Mouse (Mus musculus) myocyte (in vitro differentiated cells): ENCODE data around the gene Fam13a.

Source experiments
- E2F4 ChIP-seq: IDR thresholded peaks from one replicate; pipeline ENCODE4 v1.6.1; 2011; ENCODE audit warnings: mild to moderate bottlenecking, control low read depth, moderate library complexity; ENCODE audit not compliant: insufficient read depth
- MAX ChIP-seq: IDR thresholded peaks from one replicate; pipeline ENCODE4 v1.6.1; 2011; ENCODE audit warnings: low read depth, mild to moderate bottlenecking, control low read depth
- POLR2A ChIP-seq: IDR thresholded peaks from one replicate; pipeline ENCODE4 v1.6.1; 2011; ENCODE audit warnings: low read depth, mild to moderate bottlenecking, control low read depth, moderate library complexity; ENCODE audit not compliant: insufficient read length
- POLR2AphosphoS2 ChIP-seq: IDR thresholded peaks from one replicate; pipeline ENCODE4 v1.6.1; 2011; ENCODE audit warnings: low read depth, control low read depth; ENCODE audit not compliant: insufficient read length
- TCF12 ChIP-seq: IDR thresholded peaks from one replicate; pipeline ENCODE4 v1.6.1; 2011; ENCODE audit warnings: mild to moderate bottlenecking, control low read depth; ENCODE audit not compliant: poor library complexity, insufficient read depth, severe bottlenecking
- USF1 ChIP-seq: IDR thresholded peaks from one replicate; pipeline ENCODE4 v1.6.1; 2011; ENCODE audit warnings: low read depth, mild to moderate bottlenecking, control low read depth, moderate library complexity

GRCm38 (mm10) chr6:58968272-58968671 is 56.1 kb downstream of the Fam13a start:
- TF ChIP-seq POLR2A = no peak
- no peak for TF ChIP-seq MAX
- no peak for TF ChIP-seq TCF12
- no peak for TF ChIP-seq E2F4
- no peak for TF ChIP-seq POLR2AphosphoS2
- no peak for TF ChIP-seq USF1
